Mouse (Mus musculus) heart, embryonic 11.5 days (tissue): ENCODE results near the gene Susd6. TPM values are rescaled to one million over a fixed set of nuclear protein-coding genes. Genes with fewer than 3 reads are reported as not detected.

Experiments
- ATAC-seq: fragments of 200-750 bp; cut with Nextera tagmentation; replicated peaks from 2 replicates; pipeline ENCODE4 v1.8.0; 2017; ENCODE audit warnings: moderate library complexity; ENCODE audit not compliant: insufficient number of reproducible peaks, low FRiP score, low TSS enrichment
- H3K27ac ChIP-seq: fragments of 300-500 bp; sonication (generic); 2 replicates; pipeline ENCODE4 v1.5.1; 2014; ENCODE audit warnings: mild to moderate bottlenecking, low read depth, low read length
- H3K27me3 ChIP-seq: fragments of 300-500 bp; sonication (generic); 2 replicates; pipeline ENCODE4 v1.6.1; 2014; ENCODE audit warnings: mild to moderate bottlenecking, low read length, mixed read lengths; ENCODE audit not compliant: control insufficient read depth, insufficient read depth
- H3K36me3 ChIP-seq: fragments of 300-500 bp; sonication (generic); 2 replicates; pipeline ENCODE4 v1.6.1; 2014; ENCODE audit warnings: mild to moderate bottlenecking, low read length, moderate library complexity, mixed read lengths; ENCODE audit not compliant: control insufficient read depth, insufficient read depth
- H3K4me1 ChIP-seq: fragments of 300-500 bp; sonication (generic); 2 replicates; pipeline ENCODE4 v1.6.1; 2014; ENCODE audit warnings: low read length; ENCODE audit not compliant: control insufficient read depth, insufficient read depth
- H3K4me2 ChIP-seq: fragments of 300-500 bp; sonication (generic); 2 replicates; pipeline ENCODE4 v1.6.1; 2014; ENCODE audit warnings: mild to moderate bottlenecking, moderate library complexity
- H3K4me3 ChIP-seq: fragments of 300-500 bp; sonication (generic); 2 replicates; pipeline ENCODE4 v1.5.1; 2014; ENCODE audit warnings: low read depth, low read length
- H3K9ac ChIP-seq: fragments of 300-500 bp; sonication (generic); 2 replicates; pipeline ENCODE4 v1.6.1; 2014; ENCODE audit warnings: mild to moderate bottlenecking, low read depth, low read length, moderate library complexity
- H3K9me3 ChIP-seq: fragments of 300-500 bp; sonication (generic); replicated peaks from 2 replicates; pipeline ENCODE4 v1.6.1; 2016; ENCODE audit warnings: low read length; ENCODE audit not compliant: control insufficient read depth
- WGBS: fragments of 180-500 bp; shearing (Covaris S2); extraction: QIAGEN DNeasy Blood & Tissue Kit; methylation state at CpG from one replicate; pipeline ENCODE4 v1.1.7; 2014; ENCODE audit not compliant: insufficient replicate concordance; 5-methylcytosine and 5-hydroxymethylcytosine counted together
- polyA plus RNA-seq: library from polyadenylated mRNA; unstranded; fragments of >200 nt; fragmentation: Nextera tagmentation; extraction: Ambion mirVana; gene quantifications from 2 replicates; pipeline ENCODE4 v1.2.1, GENCODE M21; 2014

Susd6 gene
- polyA plus RNA-seq, 1 experiment from 2014 or later, result 17.7 TPM

GRCm38 (mm10) chr12:80759713-80760395, 30.5 kb upstream of the Susd6 start:
- H3K4me2 ChIP-seq, result peak overlapping the region; percentile 88
- H3K27me3 ChIP-seq, result peaks cover 64% of the 10 kb centered on the region
- peaks cover 22% of the 10 kb centered on the region for H3K4me1 ChIP-seq
- peak overlapping the region; percentile 43; the same call in 1 of the 2 replicates for H3K9ac ChIP-seq
- ATAC-seq, result no peak
- no peaks in the 10 kb centered on the region for H3K9me3 ChIP-seq
- H3K27ac ChIP-seq, result no peak overlapping the region
- 1% methylated on average over 22 of the region's 22 CpGs for WGBS
- H3K36me3 ChIP-seq, result no peaks in the 10 kb centered on the region
- peak overlapping the region; percentile 53 for H3K4me3 ChIP-seq

GRCm38 (mm10) chr12:80760396-80760801, 29.9 kb upstream of the Susd6 start, which contains the start of gene Ccdc177:
Gene Ccdc177 (minus strand): TSS chr12:80760687.
- Histone ChIP-seq H3K4me2 (peak within 1 kb of the TSS; percentile 88), H3K27ac (no peak within 1 kb of the TSS), H3K9ac (peak within 1 kb of the TSS; percentile 43; the same call in 1 of the 2 replicates), H3K9me3 (no peaks in the 10 kb centered on the region), H3K36me3 (no peaks in the 10 kb centered on the region), H3K4me3 (peak within 1 kb of the TSS; percentile 53), H3K27me3 (peaks cover 58% of the 10 kb centered on the region), H3K4me1 (peaks cover 22% of the 10 kb centered on the region)
- ATAC-seq, result 0 out of 2 replicates have a peak, but pooled peaks have one; percentile 13
- under 1% methylated on average over 24 of the region's 24 CpGs for WGBS

GRCm38 (mm10) chr12:80762982-80763381, 27.3 kb upstream of the Susd6 start:
- WGBS, result 89% methylated on average over 5 of the region's 5 CpGs
- peaks cover 14% of the 10 kb centered on the region for H3K4me1 ChIP-seq
- no peak for ATAC-seq
- no peak overlapping the region for H3K4me3 ChIP-seq
- no peak overlapping the region for H3K4me2 ChIP-seq
- H3K36me3 ChIP-seq, result no peaks in the 10 kb centered on the region
- H3K9me3 ChIP-seq, result no peaks in the 10 kb centered on the region
- H3K27me3 ChIP-seq, result peaks cover 32% of the 10 kb centered on the region
- no peak overlapping the region for H3K27ac ChIP-seq
- H3K9ac ChIP-seq, result no peak overlapping the region

GRCm38 (mm10) chr12:80764116-80764515, 26.2 kb upstream of the Susd6 start:
- Histone ChIP-seq H3K4me3 (no peak overlapping the region), H3K4me1 (peaks cover 7% of the 10 kb centered on the region), H3K4me2 (no peak overlapping the region), H3K27ac (no peak overlapping the region), H3K36me3 (no peaks in the 10 kb centered on the region), H3K9me3 (no peaks in the 10 kb centered on the region), H3K27me3 (peaks cover 21% of the 10 kb centered on the region), H3K9ac (no peak overlapping the region)
- no peak for ATAC-seq
- WGBS, result 70% methylated on average over 4 of the region's 4 CpGs

- H3K9ac ChIP-seq, result no peak overlapping the region
- H3K27me3 ChIP-seq, result no peaks in the 10 kb centered on the region
- H3K9me3 ChIP-seq, result no peaks in the 10 kb centered on the region
- no peaks in the 10 kb centered on the region for H3K4me1 ChIP-seq
- ATAC-seq, result no peak
- no peak overlapping the region for H3K4me2 ChIP-seq
- H3K27ac ChIP-seq, result no peak overlapping the region
- 20% methylated on average over 11 of the region's 11 CpGs for WGBS
- H3K36me3 ChIP-seq, result no peaks in the 10 kb centered on the region
- H3K4me3 ChIP-seq, result no peak overlapping the region
These were observed 20.6 kb upstream of the Susd6 start for GRCm38 (mm10) chr12:80769697-80770096.

GRCm38 (mm10) chr12:80774786-80775185, 15.5 kb upstream of the Susd6 start:
- WGBS, result 68% methylated on average over 7 of the region's 7 CpGs
- Histone ChIP-seq H3K9ac (no peak overlapping the region), H3K9me3 (no peaks in the 10 kb centered on the region), H3K4me3 (no peak overlapping the region), H3K4me1 (peaks cover 17% of the 10 kb centered on the region), H3K27ac (no peak overlapping the region), H3K36me3 (no peaks in the 10 kb centered on the region), H3K4me2 (no peak overlapping the region), H3K27me3 (no peaks in the 10 kb centered on the region)
- ATAC-seq, result no peak

GRCm38 (mm10) chr12:80776046-80776634, 14.2 kb upstream of the Susd6 start:
- WGBS, result 23% methylated on average over 4 of the region's 4 CpGs
- ATAC-seq, result no peak
- no peak overlapping the region for H3K4me2 ChIP-seq

GRCm38 (mm10) chr12:80778188-80778936, 11.9 kb upstream of the Susd6 start:
- H3K4me1 ChIP-seq, result peaks cover 17% of the 10 kb centered on the region
- no peaks in the 10 kb centered on the region for H3K36me3 ChIP-seq
- ATAC-seq, result peak; percentile 92
- 36% methylated on average over 16 of the region's 16 CpGs for WGBS
- peak overlapping the region; percentile 59 for H3K4me2 ChIP-seq
- H3K27me3 ChIP-seq, result no peaks in the 10 kb centered on the region
- 0 out of 2 replicates have a peak overlapping the region, but pooled peaks have one; percentile 8 for H3K4me3 ChIP-seq
- H3K9ac ChIP-seq, result peak overlapping the region; percentile 43; the same call in 1 of the 2 replicates
- H3K9me3 ChIP-seq, result no peaks in the 10 kb centered on the region
- peak overlapping the region; percentile 89 for H3K27ac ChIP-seq

More at GRCm38 (mm10) chr12:80776046-80776634, 14.2 kb upstream of the Susd6 start:
- H3K4me3 ChIP-seq, result no peak overlapping the region
- no peak overlapping the region for H3K9ac ChIP-seq
- H3K36me3 ChIP-seq, result no peaks in the 10 kb centered on the region
- H3K27ac ChIP-seq, result 0 out of 2 replicates have a peak overlapping the region, but pooled peaks have one; percentile 7
- no peaks in the 10 kb centered on the region for H3K9me3 ChIP-seq
- H3K4me1 ChIP-seq, result peaks cover 17% of the 10 kb centered on the region
- H3K27me3 ChIP-seq, result no peaks in the 10 kb centered on the region
